In genomic region chr13:20786825-20787245, GRCm38 (mm10) we compare ENCODE assay signal across 17 mouse cellular contexts. TPM values are rescaled to one million over a fixed set of nuclear protein-coding genes. Genes with fewer than 3 reads are reported as not detected.
DNase-seq lines count a peak whose midpoint lies in the region; ATAC-seq and TF ChIP-seq lines count a peak whose summit lies in the region.
"Had no signal": no experiment of that assay in that cellular context is flagged by ENCODE, and none has a peak within 500 bp of the region (broad histone marks: within the 10 kb centered on the region; RNA-seq: fewer than 3 reads in every experiment).

No protein-coding gene starts in this region.

- H3K4me2 ChIP-seq in stomach, embryonic 15.5 days = no peak overlapping the region
- H3K4me2 ChIP-seq in stomach, postnatal 0 days (replicated peaks; ENCODE audit: low read depth) = no peak overlapping the region
- H3K4me2 ChIP-seq in intestine, embryonic 15.5 days (replicated peaks) = no peak overlapping the region
- no peak overlapping the region for H3K4me2 ChIP-seq in kidney, embryonic 16.5 days (replicated peaks; ENCODE audit: low read depth, low read length)
- H3K4me2 ChIP-seq in stomach, embryonic 16.5 days (ENCODE audit: low read depth, low read length) = no peak overlapping the region
- no peak overlapping the region for H3K4me2 ChIP-seq in hindbrain, embryonic 16.5 days (ENCODE audit: low read length)
- H3K4me2 ChIP-seq: neural tube, embryonic 15.5 days had no signal

- no peaks in the 10 kb centered on the region for H3K4me1 ChIP-seq in stomach, embryonic 15.5 days
- no peaks in the 10 kb centered on the region for H3K4me1 ChIP-seq in stomach, postnatal 0 days (replicated peaks; ENCODE audit: control insufficient read depth, insufficient read depth)
- H3K4me1 ChIP-seq in intestine, embryonic 15.5 days (replicated peaks) = 0 out of 2 replicates have a peak, but pooled peaks cover 3% of the 10 kb centered on the region
- 0 out of 2 replicates have a peak, but pooled peaks cover 3% of the 10 kb centered on the region for H3K4me1 ChIP-seq in kidney, embryonic 16.5 days (ENCODE audit: insufficient read depth, low read length)
- no peaks in the 10 kb centered on the region for H3K4me1 ChIP-seq in stomach, embryonic 16.5 days (ENCODE audit: control insufficient read depth, insufficient read depth, low read length)
- H3K4me1 ChIP-seq in hindbrain, embryonic 16.5 days (ENCODE audit: control insufficient read depth, insufficient read depth, low read depth, low read length) = no peaks in the 10 kb centered on the region
- H3K4me1 ChIP-seq: heart, embryonic 10.5 days; neural tube, embryonic 15.5 days had no signal

- TF ChIP-seq CTCF in stomach, postnatal 0 days (IDR thresholded peaks at IDR 0.05; ENCODE audit: low read depth) = no peak

- no peaks in the 10 kb centered on the region for H3K27me3 ChIP-seq in stomach, embryonic 15.5 days (replicated peaks)
- no peaks in the 10 kb centered on the region for H3K27me3 ChIP-seq in stomach, postnatal 0 days (ENCODE audit: control insufficient read depth, insufficient read depth, low read length)
- H3K27me3 ChIP-seq in intestine, embryonic 15.5 days (replicated peaks) = no peaks in the 10 kb centered on the region
- no peaks in the 10 kb centered on the region for H3K27me3 ChIP-seq in kidney, embryonic 16.5 days (ENCODE audit: insufficient read depth, low read length)
- H3K27me3 ChIP-seq in stomach, embryonic 16.5 days (ENCODE audit: control insufficient read depth, insufficient read depth, low read length) = no peaks in the 10 kb centered on the region
- no peaks in the 10 kb centered on the region for H3K27me3 ChIP-seq in hindbrain, embryonic 16.5 days (replicated peaks; ENCODE audit: control insufficient read depth, insufficient read depth, low read length)
- H3K27me3 ChIP-seq: CH12.LX; megakaryocyte, embryonic 14.5 days; neural tube, embryonic 15.5 days had no signal

- no peak overlapping the region for H3K4me3 ChIP-seq in stomach, embryonic 15.5 days (replicated peaks)
- no peak overlapping the region for H3K4me3 ChIP-seq in stomach, postnatal 0 days (ENCODE audit: low read depth, low read length)
- no peak overlapping the region for H3K4me3 ChIP-seq in intestine, embryonic 15.5 days (replicated peaks)
- H3K4me3 ChIP-seq in kidney, embryonic 16.5 days (ENCODE audit: low read length) = no peak overlapping the region
- H3K4me3 ChIP-seq in stomach, embryonic 16.5 days (replicated peaks; ENCODE audit: low read length) = no peak overlapping the region
- H3K4me3 ChIP-seq in hindbrain, embryonic 16.5 days (ENCODE audit: low read length) = no peak overlapping the region
- H3K4me3 ChIP-seq: heart, embryonic 10.5 days; limb, embryonic 10.5 days; megakaryocyte, embryonic 14.5 days; neural tube, embryonic 15.5 days had no signal

- 0 out of 2 replicates have a peak, but pooled peaks have one; percentile 31 for ATAC-seq in stomach, embryonic 15.5 days (ENCODE audit: insufficient read depth, low FRiP score, low read depth)
- ATAC-seq in stomach, postnatal 0 days (ENCODE audit: low FRiP score, low TSS enrichment) = no peak
- ATAC-seq in intestine, embryonic 15.5 days = peak; percentile 95
- ATAC-seq in kidney, embryonic 16.5 days (ENCODE audit: low FRiP score, low TSS enrichment) = peak; percentile 81
- ATAC-seq in stomach, embryonic 16.5 days (ENCODE audit: insufficient read depth, low FRiP score) = peak; percentile 44; the same call in 1 of the 2 replicates
- ATAC-seq in hindbrain, embryonic 16.5 days = no peak

- no peaks in the 10 kb centered on the region for H3K9me3 ChIP-seq in stomach, embryonic 15.5 days
- no peaks in the 10 kb centered on the region for H3K9me3 ChIP-seq in stomach, postnatal 0 days (ENCODE audit: control insufficient read depth, low read length)
- no peaks in the 10 kb centered on the region for H3K9me3 ChIP-seq in intestine, embryonic 15.5 days
- no peaks in the 10 kb centered on the region for H3K9me3 ChIP-seq in kidney, embryonic 16.5 days (ENCODE audit: low read length)
- no peaks in the 10 kb centered on the region for H3K9me3 ChIP-seq in stomach, embryonic 16.5 days (replicated peaks; ENCODE audit: control insufficient read depth, low read length)
- H3K9me3 ChIP-seq in hindbrain, embryonic 16.5 days (ENCODE audit: control insufficient read depth, low read length) = no peaks in the 10 kb centered on the region
- H3K9me3 ChIP-seq: heart, embryonic 10.5 days; limb, embryonic 10.5 days; megakaryocyte, embryonic 14.5 days; neural tube, embryonic 15.5 days had no signal

- no peak overlapping the region for H3K9ac ChIP-seq in stomach, embryonic 15.5 days
- H3K9ac ChIP-seq in stomach, postnatal 0 days (ENCODE audit: low read length) = no peak overlapping the region
- H3K9ac ChIP-seq in intestine, embryonic 15.5 days = no peak overlapping the region
- no peak overlapping the region for H3K9ac ChIP-seq in kidney, embryonic 16.5 days (replicated peaks; ENCODE audit: low read length)
- no peak overlapping the region for H3K9ac ChIP-seq in stomach, embryonic 16.5 days (ENCODE audit: low read length)
- no peak overlapping the region for H3K9ac ChIP-seq in hindbrain, embryonic 16.5 days (ENCODE audit: low read depth, low read length)
- H3K9ac ChIP-seq: neural tube, embryonic 15.5 days had no signal

- WGBS in stomach, embryonic 15.5 days = 38% methylated on average over 1 of the region's 1 CpGs
- 47% methylated on average over 1 of the region's 1 CpGs for WGBS in stomach, postnatal 0 days
- WGBS in intestine, embryonic 15.5 days = 60% methylated on average over 1 of the region's 1 CpGs
- WGBS in kidney, embryonic 16.5 days = 75% methylated on average over 1 of the region's 1 CpGs
- 55% methylated on average over 1 of the region's 1 CpGs for WGBS in stomach, embryonic 16.5 days
- WGBS in hindbrain, embryonic 16.5 days = 76% methylated on average over 1 of the region's 1 CpGs

- H3K27ac ChIP-seq in stomach, embryonic 15.5 days = no peak overlapping the region
- no peak overlapping the region for H3K27ac ChIP-seq in stomach, postnatal 0 days (replicated peaks)
- no peak overlapping the region for H3K27ac ChIP-seq in intestine, embryonic 15.5 days
- no peak overlapping the region for H3K27ac ChIP-seq in kidney, embryonic 16.5 days (ENCODE audit: low read length)
- H3K27ac ChIP-seq in stomach, embryonic 16.5 days (ENCODE audit: low read length) = no peak overlapping the region
- no peak overlapping the region for H3K27ac ChIP-seq in hindbrain, embryonic 16.5 days (ENCODE audit: low read depth, low read length)
- H3K27ac ChIP-seq: heart, embryonic 10.5 days; limb, embryonic 10.5 days; neural tube, embryonic 15.5 days had no signal

- no peak for DNase-seq in stomach, postnatal 0 days (ENCODE audit: low spot score)
- DNase-seq in layer of hippocampus, adult 11-12 months (ENCODE audit: low spot score) = no peak
- DNase-seq: cerebellum, adult 9-10 months; layer of hippocampus, postnatal 36 days; lung, adult 2 months; retina, postnatal 1 day; thymus, adult 18-20 months had no signal

- no peak for TF ChIP-seq EP300 in stomach, postnatal 0 days (optimal IDR thresholded peaks at IDR 0.05)

- no peaks in the 10 kb centered on the region for H3K36me3 ChIP-seq in stomach, embryonic 15.5 days
- no peaks in the 10 kb centered on the region for H3K36me3 ChIP-seq in stomach, postnatal 0 days (ENCODE audit: control insufficient read depth, insufficient read depth, low read length)
- H3K36me3 ChIP-seq in intestine, embryonic 15.5 days = no peaks in the 10 kb centered on the region
- no peaks in the 10 kb centered on the region for H3K36me3 ChIP-seq in kidney, embryonic 16.5 days (ENCODE audit: insufficient read depth, low read length)
- no peaks in the 10 kb centered on the region for H3K36me3 ChIP-seq in stomach, embryonic 16.5 days (ENCODE audit: control insufficient read depth, insufficient read depth, low read length)
- no peaks in the 10 kb centered on the region for H3K36me3 ChIP-seq in hindbrain, embryonic 16.5 days (ENCODE audit: control insufficient read depth, insufficient read depth, low read length)
- H3K36me3 ChIP-seq: heart, embryonic 10.5 days; limb, embryonic 10.5 days; neural tube, embryonic 15.5 days had no signal

RNA-seq across cellular contexts. Expression of gene Aoah, which starts 7.1 kb away (rescaled TPM):
- 2.1 and 2.3 TPM in 2 replicates for polyA plus RNA-seq in stomach, embryonic 15.5 days (2015; fragmentation: Nextera tagmentation; extraction: Ambion mirVana)
- 0.98 and 1.4 TPM in 2 replicates for polyA plus RNA-seq in stomach, postnatal 0 days (2015; fragmentation: Nextera tagmentation; extraction: Ambion mirVana)
- polyA plus RNA-seq in intestine, embryonic 15.5 days (2015; fragmentation: Nextera tagmentation; extraction: Ambion mirVana) = 1.3 and 1.5 TPM in 2 replicates
- 2.3 and 3.0 TPM in 2 replicates for polyA plus RNA-seq in kidney, embryonic 16.5 days (2015; fragmentation: Nextera tagmentation; extraction: Ambion mirVana)
- polyA plus RNA-seq in stomach, embryonic 16.5 days (2015; fragmentation: Nextera tagmentation; extraction: Ambion mirVana) = 2.4 and 2.5 TPM in 2 replicates
- polyA plus RNA-seq in hindbrain, embryonic 16.5 days (2015; fragmentation: Nextera tagmentation; extraction: Ambion mirVana) = 0.25 and 0.87 TPM in 2 replicates

Comparison
In these comparisons a context has a peak if more than half of its experiments do, and no peak if none do; other contexts are left out.
1. ATAC-seq: peak in stomach, embryonic 15.5 days (single experiment), intestine, embryonic 15.5 days (single experiment), kidney, embryonic 16.5 days (single experiment) and stomach, embryonic 16.5 days (single experiment); none in stomach, postnatal 0 days (single experiment) and hindbrain, embryonic 16.5 days (single experiment).